Mouse (Mus musculus) ES-E14 (cell line): ENCODE measurements around the gene Ppp1r16b.

Source experiments
- CHD2 ChIP-seq: IDR thresholded peaks from 2 replicates; pipeline ENCODE4 v1.6.1; 2014; ENCODE audit warnings: mild to moderate bottlenecking, low read depth, low read length, inconsistent platforms
- HCFC1 ChIP-seq: IDR thresholded peaks from 2 replicates; pipeline ENCODE4 v1.6.1; 2012; ENCODE audit warnings: low read length, inconsistent platforms, borderline replicate concordance; ENCODE audit not compliant: insufficient read depth
- MAFK ChIP-seq: IDR thresholded peaks from 2 replicates; pipeline ENCODE4 v1.6.1; 2014; ENCODE audit warnings: mild to moderate bottlenecking, low read depth, low read length, inconsistent platforms; ENCODE audit not compliant: insufficient read depth
- ZC3H11A ChIP-seq: IDR thresholded peaks from 2 replicates; pipeline ENCODE4 v1.6.1; 2012; ENCODE audit warnings: low read depth, mild to moderate bottlenecking, inconsistent platforms, low read length, borderline replicate concordance
- ZNF384 ChIP-seq: IDR thresholded peaks from 2 replicates; pipeline ENCODE4 v1.6.1; 2012; ENCODE audit warnings: low read depth, low read length, inconsistent platforms

DNA sequence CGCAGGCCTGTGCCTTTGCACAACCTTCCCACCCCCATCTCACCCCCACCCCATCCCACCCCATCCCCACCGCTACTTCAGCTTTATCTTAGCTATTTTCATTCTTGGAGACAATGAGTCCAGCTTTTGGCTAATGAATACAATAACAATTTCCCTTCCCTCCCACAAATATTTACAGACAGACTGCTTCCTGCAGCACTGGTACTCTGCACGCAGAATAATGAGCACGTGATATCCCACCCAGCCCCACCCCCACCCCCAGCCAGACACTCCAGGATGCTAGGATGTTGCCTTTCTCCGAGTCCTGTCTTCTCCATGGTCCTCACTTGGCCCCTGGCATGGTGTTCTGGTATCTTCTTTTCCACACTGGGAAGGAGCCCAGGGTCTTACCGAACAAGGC, 31.3 kb downstream of the Ppp1r16b start:
- TF ChIP-seq ZNF384 (no peak), HCFC1 (no peak), CHD2 (no peak), MAFK (no peak), ZC3H11A (no peak)
